In the genomic region with DNA sequence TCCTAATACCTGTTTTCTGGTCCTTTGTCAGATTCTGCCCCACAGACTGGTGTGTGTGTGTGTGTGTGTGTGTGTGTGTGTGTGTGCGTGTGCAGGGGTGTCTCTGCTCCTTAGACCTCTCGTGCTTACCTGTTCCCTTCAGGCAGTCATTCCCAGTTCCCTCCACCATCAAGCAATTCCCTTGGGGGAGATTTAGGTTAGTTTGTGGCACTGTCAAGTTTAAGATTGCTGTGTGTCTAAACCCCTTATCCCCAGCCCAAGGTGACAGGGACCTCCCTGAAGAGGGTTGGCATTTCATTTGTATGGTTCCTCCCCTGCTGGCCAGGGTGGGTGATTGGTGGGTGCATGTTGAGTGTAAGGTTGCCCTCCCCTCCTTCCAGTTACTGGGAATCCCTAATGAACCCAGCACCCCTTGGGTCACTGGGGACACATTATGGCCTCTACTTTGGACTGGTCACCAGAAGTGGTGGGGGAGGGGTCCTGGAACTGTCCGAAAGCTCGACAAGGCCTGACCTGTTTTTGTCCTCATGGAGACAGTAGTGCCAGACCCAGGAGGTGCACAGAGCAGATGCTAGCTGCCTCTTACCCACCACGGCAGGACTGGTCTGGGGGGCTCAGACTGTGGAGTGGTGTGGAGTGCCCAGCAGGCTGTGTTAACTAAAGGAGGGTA, we compare ENCODE assay signal across 8 mouse cellular contexts. TPM values are rescaled to one million over a fixed set of nuclear protein-coding genes. Genes with fewer than 3 reads are reported as not detected.
DNase-seq lines count a peak whose midpoint lies in the region; ATAC-seq lines count a peak whose summit lies in the region.

No protein-coding gene starts in this region.

- peak overlapping the region; percentile 78 for H3K9ac ChIP-seq in lung, embryonic 16.5 days (ENCODE audit: low read length)
- H3K9ac ChIP-seq in neural tube, embryonic 15.5 days (replicated peaks), result no peak overlapping the region

- 39% methylated on average over 5 of the region's 5 CpGs for WGBS in lung, embryonic 16.5 days
- WGBS in neural tube, embryonic 15.5 days, result 61% methylated on average over 5 of the region's 5 CpGs

- ATAC-seq in CD4-positive, CD25-positive, alpha-beta regulatory T cell, adult 4 months, result no peak
- no peak for ATAC-seq in lung, embryonic 16.5 days (ENCODE audit: low read depth)
- ATAC-seq in neural tube, embryonic 15.5 days (ENCODE audit: low FRiP score), result no peak

- no peaks in the 10 kb centered on the region for H3K9me3 ChIP-seq in lung, embryonic 16.5 days (ENCODE audit: control insufficient read depth, low read length)
- H3K9me3 ChIP-seq in neural tube, embryonic 15.5 days (replicated peaks), result no peaks in the 10 kb centered on the region

- H3K4me1 ChIP-seq in lung, embryonic 16.5 days (replicated peaks; ENCODE audit: control insufficient read depth, insufficient read depth, low read length), result peaks cover 26% of the 10 kb centered on the region
- peaks cover 21% of the 10 kb centered on the region for H3K4me1 ChIP-seq in neural tube, embryonic 15.5 days

- H3K27me3 ChIP-seq in lung, embryonic 16.5 days (ENCODE audit: control insufficient read depth, insufficient read depth, low read depth, low read length), result no peaks in the 10 kb centered on the region
- no peaks in the 10 kb centered on the region for H3K27me3 ChIP-seq in neural tube, embryonic 15.5 days (replicated peaks)

- H3K36me3 ChIP-seq in lung, embryonic 16.5 days (ENCODE audit: control insufficient read depth, insufficient read depth, low read length), result no peaks in the 10 kb centered on the region
- H3K36me3 ChIP-seq in neural tube, embryonic 15.5 days, result no peaks in the 10 kb centered on the region

- H3K4me2 ChIP-seq in lung, embryonic 16.5 days (ENCODE audit: low read depth, low read length), result peak overlapping the region; percentile 69
- 0 out of 2 replicates have a peak overlapping the region, but pooled peaks have one; percentile 25 for H3K4me2 ChIP-seq in neural tube, embryonic 15.5 days

- H3K27ac ChIP-seq in lung, embryonic 16.5 days (ENCODE audit: low read length), result peak overlapping the region; percentile 89
- H3K27ac ChIP-seq in neural tube, embryonic 15.5 days (replicated peaks), result no peak overlapping the region

- DNase-seq in CD4-positive, CD25-positive, alpha-beta regulatory T cell, adult 2 months (ENCODE audit: low read depth, low spot score), result peak; percentile 20
- no peak for DNase-seq in lung, postnatal 25 days (ENCODE audit: low spot score)
- DNase-seq in kidney, postnatal 10 days, result peak; percentile 70
- DNase-seq in ovary, postnatal 10 days (ENCODE audit: low spot score), result no peak
- DNase-seq in ovary, postnatal 36 days (ENCODE audit: low spot score), result no peak

- peak overlapping the region; percentile 43 for H3K4me3 ChIP-seq in lung, embryonic 16.5 days (ENCODE audit: low read length)
- no peak overlapping the region for H3K4me3 ChIP-seq in neural tube, embryonic 15.5 days (replicated peaks)

RNA-seq across cellular contexts. Expression of a gene that starts 31.1 kb away (rescaled TPM):
- polyA plus RNA-seq in CD4-positive, CD25-positive, alpha-beta regulatory T cell, adult 4 months (2017; shearing (Covaris generic)), result 10 to 100 TPM; 35.9 to 67.2 TPM
- polyA plus RNA-seq in lung, embryonic 16.5 days (2015; fragmentation: Nextera tagmentation; extraction: Ambion mirVana), result 115 and 118 TPM in 2 replicates
- 9.7 and 19.9 TPM in 2 replicates for polyA plus RNA-seq in neural tube, embryonic 15.5 days (2015; fragmentation: Nextera tagmentation; extraction: Ambion mirVana)

RNA-seq across cellular contexts. Expression of a gene that starts 31.8 kb away (rescaled TPM):
- 10 to 100 TPM in 1 of 2 experiments, not detected in 1; 33.3 TPM for polyA plus RNA-seq in CD4-positive, CD25-positive, alpha-beta regulatory T cell, adult 4 months (2017; shearing (Covaris generic))
- 2.4 and 8.8 TPM in 2 replicates for polyA plus RNA-seq in lung, embryonic 16.5 days (2015; fragmentation: Nextera tagmentation; extraction: Ambion mirVana)
- polyA plus RNA-seq in neural tube, embryonic 15.5 days (2015; fragmentation: Nextera tagmentation; extraction: Ambion mirVana), result 0.99 TPM in 1 of 2 replicates, not detected in the other

RNA-seq across cellular contexts. Expression of a gene that starts 42.6 kb away (rescaled TPM):
- polyA plus RNA-seq in CD4-positive, CD25-positive, alpha-beta regulatory T cell, adult 4 months (2017; shearing (Covaris generic)), result 10 to 100 TPM; 23.0 to 83.7 TPM
- 14.8 and 22.5 TPM in 2 replicates for polyA plus RNA-seq in lung, embryonic 16.5 days (2015; fragmentation: Nextera tagmentation; extraction: Ambion mirVana)
- 27.9 and 28.5 TPM in 2 replicates for polyA plus RNA-seq in neural tube, embryonic 15.5 days (2015; fragmentation: Nextera tagmentation; extraction: Ambion mirVana)

Comparison
In these comparisons a context has a peak if more than half of its experiments do, and no peak if none do; other contexts are left out.
1. DNase-seq: peak in CD4-positive, CD25-positive, alpha-beta regulatory T cell, adult 2 months (single experiment) and kidney, postnatal 10 days (single experiment); none in lung, postnatal 25 days (single experiment), ovary, postnatal 10 days (single experiment) and ovary, postnatal 36 days (single experiment).